Mouse (Mus musculus): ENCODE measurements around the gene 2010111I01Rik.

- no peak for TF ChIP-seq CTCF (IDR thresholded peaks at IDR 0.05; ENCODE audit: low read depth)
- TF ChIP-seq EP300 (optimal IDR thresholded peaks at IDR 0.05): no peak
These were observed 107.2 kb downstream of the 2010111I01Rik start for GRCm38 (mm10) chr13:63071874-63072273.

All from stomach, postnatal 0 days (tissue).